Mouse (Mus musculus) hindbrain, embryonic 12.5 days (tissue): ENCODE data around the gene Atf6b. TPM values are rescaled to one million over a fixed set of nuclear protein-coding genes. Genes with fewer than 3 reads are reported as not detected.
A peak's percentile ranks its signal among the peaks of the same experiment; 100 is the strongest.

Source experiments
- ATAC-seq: fragments of 200-750 bp; cut with Nextera tagmentation; 2 replicates; pipeline ENCODE4 v1.8.0; 2017; ENCODE audit warnings: moderate TSS enrichment; ENCODE audit not compliant: low FRiP score
- H3K27ac ChIP-seq: fragments of 300-500 bp; sonication (generic); 2 replicates; pipeline ENCODE4 v1.5.1; 2016; ENCODE audit warnings: mild to moderate bottlenecking
- H3K27me3 ChIP-seq: fragments of 300-500 bp; sonication (generic); 2 replicates; pipeline ENCODE4 v1.6.1; 2016; ENCODE audit warnings: mild to moderate bottlenecking
- H3K36me3 ChIP-seq: fragments of 300-500 bp; sonication (generic); 2 replicates; pipeline ENCODE4 v1.6.1; 2016; ENCODE audit warnings: mild to moderate bottlenecking
- H3K4me1 ChIP-seq: fragments of 300-500 bp; sonication (generic); 2 replicates; pipeline ENCODE4 v1.6.1; 2016
- H3K4me2 ChIP-seq: fragments of 300-500 bp; sonication (generic); replicated peaks from 2 replicates; pipeline ENCODE4 v1.6.1; 2016; ENCODE audit warnings: mild to moderate bottlenecking
- H3K4me3 ChIP-seq: fragments of 300-500 bp; sonication (generic); 2 replicates; pipeline ENCODE4 v1.5.1; 2016; ENCODE audit warnings: mild to moderate bottlenecking
- H3K9ac ChIP-seq: fragments of 300-500 bp; sonication (generic); 2 replicates; pipeline ENCODE4 v1.6.1; 2016; ENCODE audit warnings: mild to moderate bottlenecking, moderate library complexity
- H3K9me3 ChIP-seq: fragments of 300-500 bp; sonication (generic); replicated peaks from 2 replicates; pipeline ENCODE4 v1.6.1; 2016; ENCODE audit warnings: mild to moderate bottlenecking
- WGBS: fragments of 180-500 bp; shearing (Covaris S2); methylation state at CpG from one replicate; pipeline ENCODE4 v1.1.7; 2016; 5-methylcytosine and 5-hydroxymethylcytosine counted together
- polyA plus RNA-seq: library from polyadenylated mRNA; unstranded; fragments of >200 nt; fragmentation: Nextera tagmentation; extraction: Ambion mirVana; gene quantifications from 2 replicates; pipeline ENCODE4 v1.2.1, GENCODE M21; 2016

Gene Atf6b
- polyA plus RNA-seq, 1 experiment from 2014 or later, result 114 TPM

DNA sequence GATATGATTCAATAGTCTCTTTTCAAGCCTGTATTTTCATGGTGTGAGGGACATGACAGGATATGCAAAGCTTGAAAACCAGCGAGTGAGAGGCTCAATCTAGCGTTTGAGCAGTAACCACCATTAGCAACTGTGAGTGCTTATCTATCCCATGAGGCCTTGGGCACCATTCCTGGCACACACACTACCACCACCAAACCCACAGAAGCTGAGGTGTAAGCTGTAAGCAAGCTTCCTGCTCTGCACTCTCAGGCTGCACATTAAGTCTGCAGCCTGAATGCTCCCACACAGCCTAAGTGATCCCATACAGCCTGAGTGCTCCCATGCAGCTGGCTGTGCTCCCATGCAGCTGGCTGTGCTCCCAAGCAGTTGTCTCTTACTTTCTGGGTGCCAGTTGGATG lies 53.7 kb downstream of the Atf6b start:
- no peak overlapping the region for H3K4me3 ChIP-seq
- no peaks in the 10 kb centered on the region for H3K36me3 ChIP-seq
- H3K4me2 ChIP-seq, result no peak overlapping the region
- 66% methylated on average over 2 of the region's 2 CpGs for WGBS
- peak overlapping the region; percentile 66 for H3K27ac ChIP-seq
- no peak overlapping the region for H3K9ac ChIP-seq
- H3K27me3 ChIP-seq, result no peaks in the 10 kb centered on the region
- ATAC-seq, result no peak
- H3K9me3 ChIP-seq, result no peaks in the 10 kb centered on the region
- H3K4me1 ChIP-seq, result peaks cover 16% of the 10 kb centered on the region

Other genes with a start within 250 kb of the Atf6b start
- 1.9 and 2.5 TPM in 2 replicates for gene BC051142, start 248.3 kb upstream of the Atf6b start, polyA plus RNA-seq
- not detected in 2 replicates for gene Btnl4, start 169.8 kb upstream of the Atf6b start, polyA plus RNA-seq
- gene Btnl6, start 129.8 kb upstream of the Atf6b start, polyA plus RNA-seq, result not detected in 2 replicates
- gene Notch4, start 82.9 kb upstream of the Atf6b start, polyA plus RNA-seq, result 8.9 and 13.1 TPM in 2 replicates
- 3.5 and 4.3 TPM in 2 replicates for gene Gpsm3, start 57.3 kb upstream of the Atf6b start, polyA plus RNA-seq
- gene Pbx2, start 55.9 kb upstream of the Atf6b start, polyA plus RNA-seq, result 17.9 and 18.7 TPM in 2 replicates
- 1.9 and 2.9 TPM in 2 replicates for gene Ager, start 49.3 kb upstream of the Atf6b start, polyA plus RNA-seq
- gene Rnf5, start 43.5 kb upstream of the Atf6b start, polyA plus RNA-seq, result 214 and 228 TPM in 2 replicates
- 76.9 and 79.0 TPM in 2 replicates for gene Agpat1, start 42.9 kb upstream of the Atf6b start, polyA plus RNA-seq
- gene Egfl8, start 31.2 kb upstream of the Atf6b start, polyA plus RNA-seq, result 5.3 and 7.4 TPM in 2 replicates
- 20.9 and 21.7 TPM in 2 replicates for gene Ppt2, start 18.6 kb upstream of the Atf6b start, polyA plus RNA-seq
- gene Prrt1, start 17.6 kb upstream of the Atf6b start, polyA plus RNA-seq, result 3.0 and 3.1 TPM in 2 replicates
- 15.7 and 16.2 TPM in 2 replicates for gene Fkbpl, start 2.4 kb upstream of the Atf6b start, polyA plus RNA-seq
- 0.04 and 0.05 TPM in 2 replicates for gene Tnxb, start 23.4 kb downstream of the Atf6b start, polyA plus RNA-seq
- gene C4b, start 96.7 kb downstream of the Atf6b start, polyA plus RNA-seq, result not detected in 2 replicates
- not detected in 2 replicates for gene Cyp21a1, start 157.4 kb downstream of the Atf6b start, polyA plus RNA-seq
- gene Stk19, start 189.8 kb downstream of the Atf6b start, polyA plus RNA-seq, result 25.0 and 26.7 TPM in 2 replicates
- 62.5 and 70.2 TPM in 2 replicates for gene Dxo, start 189.9 kb downstream of the Atf6b start, polyA plus RNA-seq
- gene Skiv2l, start 203.1 kb downstream of the Atf6b start, polyA plus RNA-seq, result 64.9 and 65.8 TPM in 2 replicates
- 95.2 and 111 TPM in 2 replicates for gene Nelfe, start 203.2 kb downstream of the Atf6b start, polyA plus RNA-seq
- 2.2 TPM in 2 replicates for gene Cfb, start 215.4 kb downstream of the Atf6b start, polyA plus RNA-seq
- gene Zbtb12, start 232.3 kb downstream of the Atf6b start, polyA plus RNA-seq, result 12.0 and 12.8 TPM in 2 replicates
- gene Gm20547, start 234.9 kb downstream of the Atf6b start, polyA plus RNA-seq, result 0.10 and 0.29 TPM in 2 replicates